Mouse (Mus musculus) CH12F3 (cell line): ENCODE results near the gene Cox8b.

ENCODE experiments used
- in situ Hi-C: fragments of 300-500 bp; cut with MboI; formaldehyde crosslinking; loops from 2 replicates; pipeline ENCODE4 v1.14.3; 2020; ENCODE audit warnings: low sequenced_read_pairs

The Cox8b gene

DNA sequence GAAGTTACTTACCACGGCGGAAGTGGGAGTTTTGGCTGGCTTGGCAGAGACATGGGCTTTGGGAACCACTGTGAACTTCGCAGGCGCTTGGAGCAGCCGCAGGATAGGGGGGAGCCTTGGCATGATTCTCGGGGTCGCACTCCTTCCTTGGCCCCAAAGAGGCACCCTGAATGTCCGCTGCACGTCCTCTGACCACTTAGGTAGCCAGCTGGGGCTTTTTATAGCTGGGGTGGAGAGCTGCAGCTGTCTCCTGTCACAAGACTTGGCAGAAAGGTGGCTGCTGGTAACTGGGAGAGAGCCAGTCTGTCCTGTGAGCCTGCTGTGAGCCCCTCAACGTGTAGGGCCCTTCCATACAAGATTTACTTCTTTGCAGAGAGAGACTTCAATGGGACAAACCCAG, at the start of gene Cox8b:
TSS of gene Cox8b (minus strand) at position 227 of the 400 bp plus-strand sequence.
- in situ Hi-C loops, result loop anchor here (5.0 kb wide), 1 partner anchor 58 kb away; no protein-coding TSS in a partner anchor

DNA sequence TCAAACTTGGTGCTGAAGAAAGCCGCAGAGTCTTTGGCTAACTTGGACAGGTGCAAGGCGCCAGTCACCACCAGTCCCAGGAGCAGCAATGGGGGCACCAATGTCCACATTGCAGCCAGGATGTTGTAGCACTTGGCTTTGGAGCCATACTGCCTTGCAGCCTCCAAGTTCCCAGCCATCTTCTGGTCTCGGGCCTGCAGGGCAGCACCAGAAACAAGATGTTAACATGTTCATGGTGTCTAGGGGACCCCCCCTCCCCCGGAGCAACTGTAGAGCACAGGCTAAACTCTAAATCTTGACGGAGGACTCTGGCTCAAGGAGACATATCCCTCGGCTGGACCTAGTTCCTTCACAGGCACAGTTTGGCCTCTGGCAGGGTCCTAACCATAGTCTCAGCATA, 49.0 kb upstream of the Cox8b start:
- in situ Hi-C loops, result no loop called here

DNA sequence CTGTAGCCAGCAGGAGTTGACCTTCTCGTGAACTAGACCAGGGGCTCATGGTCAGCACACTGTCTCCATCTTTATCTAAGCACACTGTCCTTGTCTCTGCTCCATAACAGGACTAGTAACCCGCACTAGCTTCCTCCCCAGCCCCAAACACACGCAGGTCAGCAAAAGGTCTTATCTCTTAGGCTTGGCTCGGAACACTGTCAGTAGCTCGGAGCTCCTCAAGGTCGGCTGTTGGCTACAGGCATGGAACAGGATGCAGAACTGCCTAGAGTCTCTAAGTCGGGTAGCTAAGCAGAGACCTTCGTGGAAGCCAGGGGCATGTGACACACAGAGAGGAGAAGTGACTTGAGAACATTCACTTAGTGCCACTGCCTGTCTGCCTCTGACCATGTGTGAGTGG, 47.9 kb upstream of the Cox8b start:
- in situ Hi-C loops, result no loop called here

DNA sequence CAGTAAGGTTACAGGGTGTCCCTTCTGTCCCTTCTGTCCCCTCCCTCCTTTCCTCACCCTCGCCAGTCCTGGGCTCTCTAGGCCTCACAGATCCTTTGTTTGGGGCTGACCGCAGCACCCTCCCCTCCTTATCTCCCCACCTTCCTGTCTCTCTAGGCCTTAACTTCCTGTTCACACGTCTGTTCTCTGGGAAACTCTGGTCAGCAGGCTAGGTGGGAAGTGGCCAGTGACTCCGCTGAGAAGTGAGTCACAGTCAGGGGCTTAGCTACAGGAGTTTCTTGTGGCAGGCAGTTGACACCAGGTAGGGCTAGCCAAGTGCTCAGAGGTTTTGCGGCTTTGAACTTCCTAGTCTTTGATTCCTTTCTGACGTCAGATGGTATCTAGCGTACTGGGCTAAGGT, 46.7 kb upstream of the Cox8b start:
- in situ Hi-C loops, result no loop called here

DNA sequence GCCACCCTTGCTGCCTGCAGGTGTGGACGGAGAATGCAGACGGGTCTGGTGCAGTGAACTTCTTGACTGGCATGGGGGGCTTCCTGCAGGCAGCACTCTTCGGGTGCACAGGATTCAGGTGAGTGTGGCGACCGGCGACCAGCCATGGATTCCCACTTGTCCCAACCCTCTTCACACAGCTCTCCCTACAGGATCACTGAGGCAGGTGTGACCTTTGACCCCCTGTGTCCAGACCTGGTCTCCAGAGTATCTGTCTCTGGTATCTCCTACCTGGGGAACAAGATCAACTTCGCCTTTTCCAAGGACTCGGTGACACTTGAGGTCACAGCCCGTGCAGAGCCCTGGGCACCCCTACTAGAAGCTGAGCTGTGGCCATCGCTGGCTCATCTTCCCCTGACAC, 46.1 kb upstream of the Cox8b start:
- in situ Hi-C loops, result no loop called here

DNA sequence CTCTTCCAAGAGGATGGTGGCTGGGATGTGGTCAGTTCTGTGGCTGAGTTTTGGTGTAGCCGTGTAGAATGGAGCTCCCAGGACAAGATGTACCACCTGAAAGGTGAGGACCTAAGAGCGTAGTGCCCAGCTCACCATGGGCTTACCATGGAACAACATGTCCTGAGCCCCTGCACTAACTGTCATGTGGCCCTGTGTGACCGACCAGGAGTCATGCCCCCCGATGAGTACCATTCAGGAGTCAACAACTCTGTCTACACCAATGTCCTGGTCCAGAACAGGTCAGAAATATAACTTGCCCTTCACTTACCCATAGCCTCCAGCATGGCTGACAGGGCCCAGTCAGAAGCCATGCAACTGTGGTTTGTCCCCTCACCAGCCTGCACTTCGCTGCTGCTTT, 45.0 kb upstream of the Cox8b start:
- in situ Hi-C loops, result no loop called here

DNA sequence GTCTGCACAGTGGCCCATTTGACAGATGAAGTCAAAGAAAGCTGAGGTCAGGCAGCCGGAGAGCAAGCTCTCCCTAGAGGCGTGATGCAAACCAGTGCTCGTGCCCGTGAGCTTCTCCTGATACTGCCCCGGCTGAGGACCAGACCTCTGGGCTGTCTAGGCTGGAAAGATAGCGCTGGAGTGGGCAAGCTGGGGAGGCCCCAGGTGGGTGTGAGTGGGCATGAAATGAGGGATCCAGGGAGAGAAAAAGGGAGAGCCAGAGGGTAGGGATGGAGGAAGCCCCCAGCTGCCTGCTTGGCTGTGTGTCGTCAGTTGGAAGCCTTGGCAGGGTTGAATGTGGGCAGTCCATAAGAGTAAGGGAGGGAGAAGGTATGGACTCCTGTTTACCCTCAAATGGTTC, 44.0 kb upstream of the Cox8b start:
- in situ Hi-C loops, result no loop called here

DNA sequence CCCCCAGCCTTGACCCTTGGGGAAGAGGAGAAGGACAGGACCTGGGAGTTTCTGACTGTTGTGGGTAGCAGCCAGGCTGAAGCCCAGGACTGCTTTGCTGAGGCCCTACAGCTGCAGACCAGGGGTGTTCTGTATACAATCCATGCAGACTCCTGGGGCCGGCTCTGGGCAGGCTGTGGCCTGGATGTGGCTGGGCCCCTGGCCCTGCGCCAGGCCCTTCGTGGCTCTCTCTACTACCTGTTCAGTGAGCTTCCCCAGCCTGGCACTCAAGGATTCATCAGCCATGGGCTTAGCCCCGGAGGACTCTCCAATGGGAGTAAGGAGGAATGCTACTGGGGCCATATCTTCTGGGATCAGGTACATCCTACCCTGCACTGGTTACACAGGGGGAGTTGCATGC, 43.1 kb upstream of the Cox8b start:
- in situ Hi-C loops, result no loop called here

DNA sequence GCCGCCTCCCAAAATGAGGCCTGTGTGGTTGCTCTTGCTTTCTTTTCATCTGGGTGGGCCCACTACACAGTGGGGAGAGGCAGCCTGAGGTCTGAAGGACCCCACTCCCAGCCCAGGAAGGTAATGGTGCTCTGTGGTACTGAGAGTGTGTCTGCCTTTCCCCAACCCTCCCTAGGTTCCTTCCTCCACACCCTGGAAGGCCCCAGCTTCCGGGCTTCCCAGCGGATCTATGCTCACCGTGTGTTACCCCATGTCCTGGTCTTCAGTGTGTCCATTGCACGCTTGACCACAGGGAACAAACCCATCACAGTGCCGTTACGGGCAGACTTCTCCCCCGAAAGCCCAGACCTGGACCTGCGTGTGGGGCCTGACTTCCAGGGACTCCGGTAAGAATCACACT, 42.6 kb upstream of the Cox8b start:
- in situ Hi-C loops, result no loop called here

DNA sequence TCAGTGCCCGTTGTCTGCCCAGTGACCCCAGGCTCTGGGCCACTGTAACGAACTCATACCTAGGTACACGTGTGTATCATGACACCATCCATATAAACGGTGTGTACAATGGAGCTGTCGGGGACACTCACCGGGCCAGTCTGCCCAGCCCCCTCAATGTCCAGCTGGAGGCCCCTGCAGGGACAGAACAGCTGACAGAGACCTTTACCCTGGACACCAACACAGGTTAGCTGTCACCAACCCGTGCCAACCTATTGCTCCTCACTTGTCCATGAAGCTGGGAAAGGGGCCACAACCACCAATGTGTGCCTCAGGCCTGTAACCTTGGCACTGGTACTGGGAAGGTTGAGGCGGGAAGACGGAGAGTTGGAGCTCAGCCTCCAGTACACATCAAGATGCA, 42.1 kb upstream of the Cox8b start:
- in situ Hi-C loops, result no loop called here

DNA sequence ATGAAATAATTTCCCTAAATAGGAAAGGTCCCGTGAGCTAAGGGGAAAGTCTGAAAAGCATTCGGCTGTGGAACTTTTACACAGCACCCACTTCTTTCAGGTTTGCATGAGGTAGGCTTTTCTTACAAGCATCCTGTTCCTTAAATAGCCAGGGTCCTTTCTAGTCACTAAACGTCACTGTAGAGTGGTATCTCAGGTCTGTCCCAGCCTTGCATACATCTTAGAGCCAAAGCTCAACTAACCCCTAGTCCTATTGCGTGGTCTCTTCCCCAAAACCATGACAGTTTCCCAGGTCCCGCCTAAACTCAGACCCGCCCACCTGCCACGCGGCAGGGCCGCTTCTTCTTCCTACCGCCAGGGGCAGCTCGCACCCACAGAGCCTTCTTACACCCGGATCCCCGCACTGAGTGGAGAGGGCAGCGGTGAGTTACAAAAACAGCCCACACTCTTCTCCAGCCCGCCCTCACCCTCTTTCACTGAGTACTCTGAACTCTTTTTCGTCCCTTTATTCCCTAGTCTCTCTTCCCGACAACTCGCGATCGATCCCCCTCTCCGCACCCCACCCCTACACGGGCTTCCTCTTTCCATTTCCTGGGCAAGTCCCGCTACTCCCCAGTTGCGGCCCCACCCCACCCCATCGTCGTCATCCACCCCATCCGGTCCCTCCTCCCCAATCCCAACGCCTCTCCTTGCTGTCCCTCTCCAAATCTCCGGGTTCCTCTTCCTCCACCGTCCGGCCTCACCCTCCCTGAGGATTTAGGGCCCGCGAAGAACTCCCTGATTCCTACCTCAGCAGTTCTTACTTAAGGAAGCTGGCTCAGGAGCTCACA, 41.2 kb upstream of the Cox8b start, which contains the start of gene Pgghg:
TSS of gene Pgghg (plus strand) at position 170 of the 830 bp plus-strand sequence.
- in situ Hi-C loops, result no loop called here

DNA sequence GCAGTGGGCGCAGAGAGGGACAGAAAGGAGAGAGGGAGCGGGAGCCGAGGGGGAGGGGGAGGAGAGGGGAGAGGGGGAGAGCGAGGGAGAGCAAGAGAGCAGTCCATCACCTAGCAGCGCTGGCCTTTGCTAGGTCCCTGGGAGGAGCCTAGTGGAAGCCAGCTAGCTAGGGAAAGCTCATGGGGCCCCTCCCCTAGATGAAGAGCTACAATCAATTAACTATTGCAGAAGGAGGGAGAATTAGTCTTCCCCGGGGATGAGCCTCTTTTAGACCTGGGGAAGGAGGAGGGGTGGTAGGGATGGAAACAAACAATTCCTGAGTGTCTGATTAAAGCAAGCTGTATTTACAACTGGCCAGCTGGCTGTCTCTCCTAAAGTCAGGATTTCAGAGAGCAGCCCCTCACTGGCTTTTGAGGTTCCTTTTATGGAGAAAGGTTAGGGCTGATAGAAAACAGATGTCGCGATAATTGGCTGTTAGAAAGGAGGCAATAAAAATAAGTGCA, 39.5 kb upstream of the Cox8b start:
- in situ Hi-C loops, result no loop called here

DNA sequence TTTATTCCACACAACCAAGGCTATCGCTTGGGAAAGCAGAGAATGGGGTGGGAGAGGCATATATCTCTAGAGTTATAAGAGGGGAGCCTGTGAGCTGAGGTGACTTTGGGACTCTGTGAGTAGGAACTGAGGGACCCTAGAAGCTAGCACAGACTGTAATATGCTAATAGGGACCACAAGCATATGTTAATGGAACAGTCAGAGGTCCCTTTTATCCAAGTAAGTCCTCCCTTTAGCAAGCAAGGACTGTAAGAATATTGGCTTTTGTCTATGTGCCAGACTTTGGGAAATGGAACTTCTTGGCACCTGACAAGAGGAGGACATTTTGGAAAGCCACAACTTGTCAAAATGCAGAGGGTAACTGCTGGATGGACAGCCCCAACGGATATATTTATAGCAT, 38.6 kb upstream of the Cox8b start:
- in situ Hi-C loops, result no loop called here

DNA sequence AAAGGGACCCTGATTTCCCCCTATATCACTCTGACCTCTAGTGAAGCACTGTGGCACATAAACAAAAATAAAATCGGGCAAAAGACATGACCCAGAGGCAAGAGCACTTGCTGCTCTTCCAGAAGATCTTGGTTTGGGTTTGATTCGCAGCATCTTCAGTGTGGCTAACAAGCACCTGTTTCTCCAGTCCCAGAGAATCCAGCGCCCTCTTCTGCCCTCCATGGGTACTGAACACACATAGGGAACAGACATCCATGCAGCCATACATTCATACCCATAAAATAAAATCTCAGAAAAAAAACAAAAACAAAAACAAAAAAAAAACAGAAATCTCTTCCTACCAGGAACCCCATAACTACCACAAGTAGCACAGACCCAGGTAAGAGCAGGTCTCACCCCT, 38.2 kb upstream of the Cox8b start:
- in situ Hi-C loops, result no loop called here

DNA sequence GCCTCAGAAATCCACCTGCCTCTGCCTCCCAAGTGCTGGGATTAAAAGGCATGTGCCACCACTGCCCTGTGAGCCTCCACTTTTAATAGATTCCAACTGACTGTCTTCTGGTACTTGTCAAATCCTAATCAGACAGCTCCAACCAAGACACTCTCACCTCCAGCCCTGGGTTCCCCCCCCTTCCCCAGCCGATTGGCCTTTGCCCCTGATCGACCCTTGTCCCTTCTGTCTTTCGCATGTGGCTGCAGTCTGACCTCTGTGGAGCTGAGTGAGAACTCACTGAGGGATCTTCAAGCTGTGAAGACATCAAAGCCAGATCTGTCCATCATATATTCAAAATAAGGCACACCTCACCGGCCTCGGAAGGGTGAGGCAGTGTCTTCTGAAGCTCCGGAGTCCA, 26.9 kb upstream of the Cox8b start:
- in situ Hi-C loops, result no loop called here

DNA sequence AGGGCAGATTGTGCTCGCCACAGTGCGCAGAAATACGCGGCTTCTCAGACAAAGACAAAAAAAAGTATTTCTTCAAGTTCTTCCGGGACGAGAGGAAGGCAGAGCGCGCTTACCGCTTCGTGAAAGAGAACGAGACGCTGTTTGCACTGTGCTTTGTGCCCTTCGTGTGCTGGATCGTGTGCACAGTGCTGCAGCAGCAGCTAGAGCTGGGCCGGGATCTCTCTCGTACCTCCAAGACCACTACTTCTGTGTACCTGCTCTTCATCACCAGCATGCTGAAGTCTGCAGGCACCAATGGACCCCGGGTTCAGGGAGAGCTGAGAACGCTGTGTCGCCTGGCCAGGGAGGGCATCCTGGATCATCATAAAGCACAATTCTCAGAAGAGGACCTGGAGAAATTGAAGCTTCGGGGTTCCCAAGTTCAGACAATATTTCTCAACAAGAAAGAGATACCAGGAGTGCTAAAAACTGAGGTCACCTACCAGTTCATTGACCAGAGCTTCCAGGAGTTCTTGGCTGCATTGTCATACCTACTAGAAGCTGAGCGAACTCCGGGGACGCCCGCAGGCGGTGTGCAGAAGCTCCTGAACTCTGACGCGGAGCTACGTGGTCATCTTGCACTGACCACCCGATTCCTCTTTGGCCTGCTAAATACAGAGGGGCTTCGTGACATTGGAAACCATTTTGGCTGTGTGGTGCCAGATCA, 23.0 kb upstream of the Cox8b start:
- in situ Hi-C loops, result no loop called here

DNA sequence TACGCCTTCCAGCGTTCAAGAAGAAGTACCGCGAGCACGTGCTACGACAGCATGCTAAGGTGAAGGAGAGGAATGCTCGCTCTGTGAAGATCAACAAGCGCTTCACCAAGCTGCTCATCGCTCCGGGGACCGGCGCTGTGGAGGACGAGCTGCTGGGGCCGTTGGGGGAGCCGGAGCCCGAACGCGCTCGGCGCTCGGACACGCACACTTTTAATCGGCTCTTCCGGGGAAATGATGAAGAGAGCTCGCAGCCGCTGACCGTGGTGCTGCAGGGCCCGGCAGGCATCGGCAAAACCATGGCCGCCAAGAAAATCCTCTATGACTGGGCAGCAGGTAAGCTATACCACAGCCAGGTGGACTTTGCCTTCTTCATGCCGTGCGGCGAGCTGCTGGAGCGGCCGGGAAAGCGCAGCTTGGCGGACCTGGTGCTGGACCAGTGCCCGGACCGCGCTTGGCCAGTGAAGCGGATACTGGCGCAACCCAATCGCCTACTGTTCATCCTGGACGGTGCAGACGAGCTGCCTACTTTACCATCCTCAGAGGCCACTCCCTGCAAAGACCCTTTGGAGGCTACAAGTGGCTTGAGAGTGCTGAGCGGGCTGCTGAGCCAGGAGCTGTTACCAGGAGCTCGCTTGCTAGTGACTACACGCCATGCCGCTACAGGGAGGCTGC, 22.3 kb upstream of the Cox8b start:
- in situ Hi-C loops, result no loop called here

DNA sequence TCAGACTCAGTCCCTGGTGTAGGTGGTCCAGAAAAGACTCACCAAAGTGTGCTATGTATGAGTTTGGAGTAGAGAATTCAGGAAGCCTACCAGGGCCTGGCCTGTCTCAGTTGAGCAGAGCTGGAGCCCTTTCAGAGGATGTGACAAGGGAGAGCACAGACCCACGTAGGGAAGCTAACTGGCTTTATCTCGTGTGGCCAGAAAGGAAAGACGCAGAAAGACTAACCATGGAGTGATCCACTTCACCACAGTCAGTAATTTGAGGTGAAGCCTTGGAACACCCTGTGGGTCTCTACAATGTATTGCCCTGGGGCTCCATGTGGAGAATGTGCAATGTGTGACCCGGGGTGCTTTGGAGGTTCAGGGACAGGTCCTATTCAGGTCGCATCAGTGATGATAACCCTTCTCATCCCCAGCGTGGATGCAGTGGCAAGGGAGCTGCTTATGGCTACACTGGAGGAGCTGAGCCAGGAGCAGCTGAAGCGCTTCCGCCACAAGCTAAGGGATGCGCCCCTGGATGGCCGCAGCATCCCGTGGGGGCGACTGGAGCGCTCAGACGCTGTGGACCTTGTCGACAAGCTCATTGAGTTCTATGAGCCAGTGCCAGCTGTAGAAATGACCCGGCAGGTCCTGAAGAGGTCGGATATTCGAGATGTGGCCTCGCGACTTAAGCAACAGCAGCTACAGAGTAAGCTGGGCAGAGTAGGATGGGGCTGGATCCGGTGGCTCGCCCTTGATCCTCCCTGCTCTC, 21.2 kb upstream of the Cox8b start:
- in situ Hi-C loops, result no loop called here

DNA sequence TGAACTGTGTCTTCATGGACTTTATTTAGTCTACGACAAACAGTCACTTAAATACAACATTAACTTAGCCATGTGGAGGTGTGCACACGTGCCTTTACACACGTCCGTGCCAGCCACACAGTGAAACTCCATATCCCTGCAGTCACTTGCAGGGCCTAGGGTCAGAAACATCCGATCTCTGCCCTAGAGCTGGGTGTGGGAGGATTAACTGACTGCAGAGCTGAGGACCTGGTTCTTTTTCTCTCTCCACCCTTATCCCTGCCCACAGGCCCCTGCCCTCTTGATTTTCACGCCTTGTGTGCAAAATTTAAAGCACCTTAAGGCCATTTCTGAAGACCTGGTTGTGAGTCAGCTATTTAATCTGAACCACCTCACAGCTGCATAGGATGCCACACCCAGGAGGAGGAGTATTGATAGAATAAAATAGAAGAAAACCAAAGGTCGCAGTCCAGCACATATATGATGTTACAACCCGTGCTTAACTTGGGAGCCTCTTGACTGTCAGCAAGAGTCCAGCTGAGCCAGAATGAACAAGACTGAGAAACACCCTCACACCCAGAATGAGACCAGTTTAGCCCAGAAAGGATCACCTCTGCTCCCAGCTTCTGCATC, 20.3 kb upstream of the Cox8b start, which contains the start of gene Nlrp6:
TSS of gene Nlrp6 (plus strand) at position 485 of the 612 bp plus-strand sequence.
- in situ Hi-C loops, result no loop called here

DNA sequence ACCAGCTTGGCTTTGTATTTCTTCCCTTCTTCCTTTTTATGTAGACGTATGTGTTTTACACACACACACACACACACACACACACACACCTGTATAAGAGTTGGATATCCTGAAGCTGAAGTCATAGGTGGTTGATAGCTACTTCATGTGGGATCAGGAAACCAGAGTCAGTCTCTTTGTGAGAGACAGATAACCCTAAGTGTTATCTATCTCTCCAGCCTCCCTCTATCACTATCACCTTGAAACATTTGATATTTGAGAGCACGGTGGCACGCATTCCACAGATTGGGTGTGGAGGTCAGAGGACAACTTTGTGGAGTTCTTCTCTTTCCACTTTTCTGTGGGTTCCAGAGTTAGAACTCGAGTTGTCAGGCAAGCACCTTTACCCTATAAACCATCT, 19.7 kb upstream of the Cox8b start:
- in situ Hi-C loops, result no loop called here
